Mouse (Mus musculus): ENCODE measurements at regions not wholly inside any gene's neighbourhood (a gene's known extent, or its start where the extent isn't known, plus 50 kb on each side); places are given as distances from the start of the nearest gene placed in this dataset.
"Not testable (repeated sequence)": the region's sequence is repeated elsewhere in the genome, so short reads cannot be mapped to it uniquely, and the experiment has no call there.

DNA sequence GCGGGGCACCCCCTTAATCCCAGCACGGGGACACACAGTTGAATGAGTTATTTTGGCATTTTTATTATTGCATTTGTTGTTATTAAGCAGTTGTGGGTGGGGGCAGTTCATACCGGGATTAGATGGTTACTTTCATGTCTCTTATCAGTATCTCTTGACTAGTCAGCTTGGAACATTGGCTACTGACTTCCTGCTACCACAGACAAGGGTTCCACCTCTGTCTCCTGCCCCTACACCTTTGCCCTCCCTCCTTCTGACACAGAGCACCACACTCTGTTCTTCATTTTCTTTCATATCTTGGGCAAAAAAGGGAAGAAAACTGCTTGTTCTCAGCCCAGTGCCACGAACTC is 99.1 kb upstream of the Cpsf6 start:
- no peak for DNase-seq (ENCODE audit: low read depth, low spot score)

DNA sequence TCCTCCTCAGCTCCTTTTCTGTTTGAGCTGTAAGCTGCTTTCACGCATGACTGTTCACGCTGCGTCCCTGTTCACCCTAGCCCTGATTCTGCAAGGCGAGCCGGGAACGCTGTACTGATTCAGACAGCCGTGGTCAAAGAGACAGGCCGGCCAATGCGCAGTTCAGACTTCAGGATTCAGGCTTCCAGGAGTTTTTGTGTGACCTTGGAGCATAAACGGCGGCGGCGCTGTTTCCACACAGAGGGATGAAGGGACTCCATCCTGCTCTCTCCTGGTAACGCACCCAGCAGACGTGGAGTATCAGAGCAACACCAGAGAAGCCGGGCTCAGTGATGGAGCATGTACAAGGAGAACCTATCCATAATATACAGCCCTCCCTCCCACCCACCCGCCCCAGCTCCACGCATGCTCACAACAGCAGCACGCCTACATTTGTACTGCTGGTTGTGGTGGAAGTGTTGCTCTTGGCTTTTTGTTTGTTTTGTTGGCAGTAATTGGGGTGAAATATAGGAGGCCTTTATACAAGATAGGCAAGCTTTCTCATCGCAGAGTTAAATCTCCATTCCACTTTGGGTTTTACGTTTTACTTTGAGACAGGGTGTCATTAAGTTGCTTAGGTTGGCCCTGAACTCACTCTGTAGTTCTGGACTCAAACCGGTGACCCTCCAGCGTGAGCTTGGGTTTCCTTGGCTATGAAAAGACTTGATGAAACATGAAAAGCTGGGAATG is 98.6 kb upstream of the Cpsf6 start:
- no peak for DNase-seq (ENCODE audit: low read depth, low spot score)

GRCm38 (mm10) chr10:117477331-117478201 is 97.8 kb upstream of the Cpsf6 start:
- no peak for DNase-seq (ENCODE audit: low read depth, low spot score)

DNA sequence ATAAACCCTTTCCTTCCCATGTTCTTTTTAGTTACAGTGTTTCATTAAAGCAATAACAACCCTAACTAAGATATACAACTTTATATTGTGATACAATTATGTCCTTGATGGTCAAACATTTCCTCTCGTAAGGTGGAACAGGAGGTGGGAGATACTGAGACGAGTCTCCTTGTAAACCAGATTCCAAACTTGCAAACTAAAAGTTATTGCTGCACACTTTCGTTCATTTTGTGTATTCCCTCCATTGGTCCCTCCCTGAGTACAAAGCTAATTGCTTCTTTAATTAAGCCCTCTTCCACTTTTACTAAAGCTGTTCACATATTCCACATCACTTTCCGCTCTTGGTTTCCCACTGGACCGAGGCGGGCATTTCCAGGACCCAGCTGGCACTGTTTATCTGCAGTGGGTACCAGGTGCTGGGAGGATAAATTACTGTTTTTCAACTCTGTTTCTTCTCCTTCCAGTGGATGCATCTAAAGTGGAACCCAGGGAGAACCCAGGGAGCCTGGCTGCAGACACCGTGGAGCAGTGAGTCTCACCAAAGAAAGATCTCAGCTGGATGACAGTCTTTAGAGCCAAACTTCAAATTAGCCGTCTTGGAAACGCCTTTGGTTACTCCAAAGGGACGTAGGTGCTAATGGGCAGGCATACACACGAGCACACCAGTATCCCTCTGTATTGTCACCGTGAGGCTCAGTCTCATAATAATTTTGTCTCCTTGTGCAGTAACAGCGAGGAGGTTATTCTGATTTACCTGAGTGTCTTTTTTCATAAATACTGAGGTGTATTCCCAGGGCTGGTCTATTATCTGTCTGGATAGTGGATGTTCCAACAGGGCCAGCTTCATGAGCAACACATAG is 95.5 kb upstream of the Cpsf6 start:
- no peak for DNase-seq (ENCODE audit: low read depth, low spot score)

- no peak for DNase-seq (ENCODE audit: low read depth, low spot score)
Measured at GRCm38 (mm10) chr10:117474351-117475085, 94.7 kb upstream of the Cpsf6 start.

DNA sequence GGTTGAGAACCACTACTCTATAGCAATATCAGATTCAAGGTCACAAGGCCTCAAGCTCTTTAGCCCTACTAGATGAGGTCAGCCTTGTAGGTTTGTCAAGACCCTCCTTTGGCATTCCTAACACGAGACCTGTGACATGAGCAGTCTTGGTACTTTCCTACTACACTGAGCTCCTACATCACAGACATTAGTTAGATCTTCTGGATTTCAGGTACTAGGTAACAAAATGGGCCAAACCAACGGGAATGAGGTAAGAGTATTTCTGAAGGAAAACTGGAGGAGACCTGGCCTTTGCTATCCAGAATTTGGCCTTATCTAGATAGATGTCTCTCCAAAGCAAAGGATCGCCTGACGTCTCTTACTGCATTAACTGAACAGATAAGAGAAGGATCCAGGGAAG is 93.7 kb upstream of the Cpsf6 start:
- no peak for DNase-seq (ENCODE audit: low read depth, low spot score)

DNA sequence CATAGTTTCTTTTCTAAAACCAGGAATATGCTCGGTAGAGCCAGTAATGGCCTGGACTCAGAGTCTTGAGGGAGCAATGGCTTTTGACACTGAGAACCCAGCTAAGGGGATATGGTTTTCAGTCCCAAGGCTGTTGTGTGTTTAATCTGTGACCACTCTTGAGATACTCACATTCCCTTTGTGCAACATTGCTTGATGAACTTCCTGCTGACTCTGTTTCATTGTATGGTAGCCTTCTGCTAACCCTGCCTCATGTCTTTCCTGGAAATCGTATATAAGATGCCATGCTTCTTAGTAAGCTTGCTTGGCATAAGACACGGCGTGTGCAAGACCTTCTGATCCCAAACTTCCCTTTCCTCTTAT is 92.7 kb upstream of the Cpsf6 start:
- DNase-seq (ENCODE audit: low read depth, low spot score) = no peak

- no peak for DNase-seq (ENCODE audit: low read depth, low spot score)
Measured at GRCm38 (mm10) chr10:117471818-117472567, 92.2 kb upstream of the Cpsf6 start.

GRCm38 (mm10) chr10:117471036-117471817 is 91.4 kb upstream of the Cpsf6 start:
- no peak for DNase-seq (ENCODE audit: low read depth, low spot score)

- no peak for DNase-seq (ENCODE audit: low read depth, low spot score)
Measured at GRCm38 (mm10) chr10:117470481-117470880, 90.7 kb upstream of the Cpsf6 start.

- no peak for DNase-seq (ENCODE audit: low read depth, low spot score)
Measured at GRCm38 (mm10) chr10:117469573-117470090, 89.8 kb upstream of the Cpsf6 start.

- DNase-seq (ENCODE audit: low read depth, low spot score) = no peak
Measured at GRCm38 (mm10) chr10:117468931-117469572, 89.2 kb upstream of the Cpsf6 start.

DNA sequence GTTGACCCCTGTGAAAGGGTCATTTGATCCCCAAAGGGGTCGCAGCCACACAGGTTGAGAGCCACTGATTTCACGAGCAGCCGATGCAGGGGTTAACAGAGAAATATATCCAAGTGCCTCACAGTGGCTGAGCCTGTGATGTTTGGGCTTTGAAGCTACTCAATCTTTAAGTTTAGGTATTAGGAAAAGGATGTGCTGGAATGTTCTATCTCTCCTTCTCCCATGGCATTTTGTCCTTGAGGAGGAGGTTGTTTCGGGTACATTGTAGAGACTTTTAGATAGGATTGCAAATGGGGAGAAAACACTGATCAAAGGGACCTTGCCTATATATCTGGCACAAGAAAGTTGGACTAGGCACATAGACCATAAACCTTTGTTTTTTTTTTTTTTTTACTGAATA is 88.6 kb upstream of the Cpsf6 start:
- no peak for DNase-seq (ENCODE audit: low read depth, low spot score)

- DNase-seq (ENCODE audit: low read depth, low spot score) = no peak
Measured at GRCm38 (mm10) chr10:117467161-117467560, 87.3 kb upstream of the Cpsf6 start.

DNA sequence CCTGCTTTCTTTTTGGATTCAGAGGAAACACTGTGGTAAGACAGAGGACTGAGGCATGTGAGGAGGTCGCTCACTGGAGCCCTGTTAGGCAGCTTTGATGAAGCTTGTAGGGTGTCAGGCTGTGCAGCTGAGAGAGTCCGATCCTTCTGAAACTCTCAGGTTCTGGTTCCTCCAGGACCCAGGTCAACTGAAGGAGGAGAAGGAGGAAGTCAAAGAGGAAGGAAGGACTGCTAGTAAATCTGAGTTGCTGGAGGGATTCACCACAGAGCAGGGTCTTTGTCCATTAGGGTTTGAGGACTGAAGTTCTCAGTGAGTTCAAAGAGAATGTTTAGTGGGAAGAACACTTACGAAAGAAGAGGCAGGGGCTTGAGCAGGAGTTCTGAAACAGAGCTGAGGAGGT is 86.6 kb upstream of the Cpsf6 start:
- DNase-seq (ENCODE audit: low read depth, low spot score) = no peak

DNA sequence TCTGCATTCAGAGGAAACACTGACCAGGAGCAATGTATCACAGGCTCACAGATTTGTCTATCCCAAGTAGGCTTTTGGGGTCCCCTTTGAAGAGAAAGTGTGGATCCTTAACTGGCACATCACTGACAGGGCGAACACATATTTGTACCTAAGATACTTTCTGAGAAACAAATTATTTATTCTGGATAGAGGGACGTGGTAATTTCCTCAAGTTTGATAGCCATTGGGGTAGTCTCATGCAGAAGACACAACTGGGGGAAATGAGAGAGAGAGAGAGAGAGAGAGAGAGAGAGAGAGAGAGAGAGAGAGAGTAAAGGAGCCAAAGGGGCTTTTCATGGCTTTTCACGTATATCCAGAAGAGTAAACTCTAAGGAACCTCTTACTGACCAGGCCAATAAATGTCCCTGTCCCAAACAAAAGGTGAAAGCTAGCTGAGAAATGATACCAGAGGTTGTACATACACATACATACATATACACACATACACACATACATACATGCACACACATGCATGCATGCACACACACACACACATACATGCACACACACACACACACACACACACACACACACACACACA is 85.9 kb upstream of the Cpsf6 start:
- no peak for DNase-seq (ENCODE audit: low read depth, low spot score)

- DNase-seq (ENCODE audit: low read depth, low spot score) = no peak
Measured at GRCm38 (mm10) chr10:117465058-117465660, 85.3 kb upstream of the Cpsf6 start.

- not testable (repeated sequence) for DNase-seq (ENCODE audit: low read depth, low spot score)
Measured at GRCm38 (mm10) chr10:117464331-117464730, 84.5 kb upstream of the Cpsf6 start.
